Mouse (Mus musculus) stomach, embryonic 16.5 days (tissue): Measurements from ENCODE around the gene Pnmal1. TPM values are rescaled to one million over a fixed set of nuclear protein-coding genes. Genes with fewer than 3 reads are reported as not detected.
A peak's percentile ranks its signal among the peaks of the same experiment; 100 is the strongest.

Source experiments
- ATAC-seq: fragments of 200-750 bp; cut with Nextera tagmentation; 2 replicates; pipeline ENCODE4 v1.8.0; 2017; ENCODE audit warnings: moderate number of reproducible peaks, moderate TSS enrichment; ENCODE audit not compliant: insufficient read depth, low FRiP score
- H3K27ac ChIP-seq: fragments of 300-500 bp; sonication (generic); 2 replicates; pipeline ENCODE4 v1.5.1; 2014; ENCODE audit warnings: low read length
- H3K27me3 ChIP-seq: fragments of 300-500 bp; sonication (generic); 2 replicates; pipeline ENCODE4 v1.6.1; 2014; ENCODE audit warnings: low read length, control low read depth, mixed read lengths; ENCODE audit not compliant: control insufficient read depth, insufficient read depth
- H3K36me3 ChIP-seq: fragments of 300-500 bp; sonication (generic); 2 replicates; pipeline ENCODE4 v1.6.1; 2014; ENCODE audit warnings: low read length; ENCODE audit not compliant: control insufficient read depth, insufficient read depth
- H3K4me1 ChIP-seq: fragments of 300-500 bp; sonication (generic); 2 replicates; pipeline ENCODE4 v1.6.1; 2014; ENCODE audit warnings: low read length, control low read depth, mixed read lengths; ENCODE audit not compliant: control insufficient read depth, insufficient read depth
- H3K4me2 ChIP-seq: fragments of 300-500 bp; sonication (generic); 2 replicates; pipeline ENCODE4 v1.6.1; 2014; ENCODE audit warnings: low read depth, low read length, mixed read lengths
- H3K4me3 ChIP-seq: fragments of 300-500 bp; sonication (generic); replicated peaks from 2 replicates; pipeline ENCODE4 v1.5.1; 2014; ENCODE audit warnings: mild to moderate bottlenecking, low read length
- H3K9ac ChIP-seq: fragments of 300-500 bp; sonication (generic); 2 replicates; pipeline ENCODE4 v1.6.1; 2014; ENCODE audit warnings: low read length
- H3K9me3 ChIP-seq: fragments of 300-500 bp; sonication (generic); replicated peaks from 2 replicates; pipeline ENCODE4 v1.6.1; 2016; ENCODE audit warnings: low read length, control low read depth; ENCODE audit not compliant: control insufficient read depth
- WGBS: fragments of 180-500 bp; shearing (Covaris S2); extraction: QIAGEN DNeasy Blood & Tissue Kit; methylation state at CpG from one replicate; pipeline ENCODE4 v1.1.7; 2014; 5-methylcytosine and 5-hydroxymethylcytosine counted together
- polyA plus RNA-seq: library from polyadenylated mRNA; unstranded; fragments of >200 nt; fragmentation: Nextera tagmentation; extraction: Ambion mirVana; gene quantifications from 2 replicates; pipeline ENCODE4 v1.2.1, GENCODE M21; 2015

Gene Pnmal1
- polyA plus RNA-seq, 1 experiment from 2014 or later = 3.4 TPM

GRCm38 (mm10) chr7:16999650-17000049, 40.2 kb downstream of the Pnmal1 start:
- no peak overlapping the region for H3K27ac ChIP-seq
- no peaks in the 10 kb centered on the region for H3K27me3 ChIP-seq
- H3K4me2 ChIP-seq = no peak overlapping the region
- peaks cover 13% of the 10 kb centered on the region for H3K36me3 ChIP-seq
- peaks cover 41% of the 10 kb centered on the region for H3K4me1 ChIP-seq
- no peak overlapping the region for H3K4me3 ChIP-seq
- WGBS = 28% methylated on average over 4 of the region's 4 CpGs
- no peak overlapping the region for H3K9ac ChIP-seq
- H3K9me3 ChIP-seq = no peaks in the 10 kb centered on the region
- ATAC-seq = no peak

DNA sequence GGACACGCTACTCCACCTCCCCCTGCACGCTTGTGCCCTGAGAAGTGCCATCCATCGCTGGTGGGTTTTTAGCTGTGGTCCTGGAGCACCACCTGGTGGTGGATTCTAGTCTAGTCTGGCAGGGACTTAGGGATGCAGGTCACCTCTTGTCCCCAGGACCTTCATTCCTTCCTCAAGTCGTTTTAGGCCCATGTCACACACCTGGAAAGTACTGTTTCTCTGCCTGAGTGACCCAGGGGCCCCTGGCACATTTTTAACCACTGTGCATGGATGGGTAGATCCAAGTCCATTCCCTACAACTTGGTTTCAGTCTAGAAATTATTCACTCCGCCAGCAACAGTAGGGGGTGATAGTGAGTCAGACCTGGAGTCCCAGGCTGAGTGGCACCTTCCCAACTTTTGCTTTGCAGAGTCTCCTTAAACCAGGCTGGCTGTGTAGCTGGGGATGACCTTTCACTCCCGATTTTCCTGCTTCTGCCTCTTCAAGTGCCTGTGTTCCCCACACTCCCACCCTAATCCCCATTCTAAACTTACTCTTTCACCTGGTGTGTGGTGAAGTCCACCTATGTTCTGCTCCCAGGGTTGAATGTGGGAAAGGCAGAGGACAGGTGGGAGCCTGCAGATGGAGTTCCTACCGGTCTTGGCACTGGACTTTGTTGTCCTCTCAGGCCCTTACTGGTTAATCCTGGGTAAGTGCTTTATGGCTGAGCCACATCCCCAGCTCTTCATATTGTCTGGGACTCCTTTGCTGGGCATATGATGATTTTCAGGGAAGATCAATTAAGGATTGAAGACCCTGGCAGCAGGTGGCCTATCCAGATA, 43.1 kb downstream of the Pnmal1 start:
- Histone ChIP-seq H3K4me1 (peaks cover 13% of the 10 kb centered on the region; the same call in 1 of the 2 replicates), H3K9me3 (no peaks in the 10 kb centered on the region), H3K9ac (no peak overlapping the region), H3K4me2 (no peak overlapping the region), H3K4me3 (no peak overlapping the region), H3K36me3 (peaks cover 32% of the 10 kb centered on the region), H3K27me3 (no peaks in the 10 kb centered on the region), H3K27ac (peak overlapping the region; percentile 50)
- WGBS = 9% methylated on average over 7 of the region's 7 CpGs
- peak; percentile 52; the same call in 1 of the 2 replicates for ATAC-seq

GRCm38 (mm10) chr7:17003230-17003960, 43.9 kb downstream of the Pnmal1 start:
- no peaks in the 10 kb centered on the region for H3K27me3 ChIP-seq
- WGBS = 66% methylated on average over 7 of the region's 7 CpGs
- H3K36me3 ChIP-seq = peaks cover 28% of the 10 kb centered on the region
- peak; percentile 15 for ATAC-seq
- peak overlapping the region; percentile 50 for H3K27ac ChIP-seq
- H3K4me3 ChIP-seq = no peak overlapping the region
- H3K9ac ChIP-seq = no peak overlapping the region; the same call in 1 of the 2 replicates
- H3K4me1 ChIP-seq = 0 out of 2 replicates have a peak, but pooled peaks cover 8% of the 10 kb centered on the region
- no peak overlapping the region for H3K4me2 ChIP-seq
- H3K9me3 ChIP-seq = no peaks in the 10 kb centered on the region

- H3K27ac ChIP-seq = no peak overlapping the region
- no peak overlapping the region for H3K9ac ChIP-seq
- peaks cover 39% of the 10 kb centered on the region for H3K36me3 ChIP-seq
- H3K9me3 ChIP-seq = no peaks in the 10 kb centered on the region
- no peak overlapping the region for H3K4me3 ChIP-seq
- H3K27me3 ChIP-seq = no peaks in the 10 kb centered on the region
- ATAC-seq = no peak
- whole genome bisulfite sequencing = 71% methylated on average over 7 of the region's 7 CpGs
- H3K4me1 ChIP-seq = 0 out of 2 replicates have a peak, but pooled peaks cover 8% of the 10 kb centered on the region
- no peak overlapping the region for H3K4me2 ChIP-seq
These were observed 45.2 kb downstream of the Pnmal1 start for GRCm38 (mm10) chr7:17004716-17005115.

GRCm38 (mm10) chr7:17007300-17007699, 47.8 kb downstream of the Pnmal1 start:
- no peak overlapping the region for H3K4me3 ChIP-seq
- no peak overlapping the region for H3K9ac ChIP-seq
- 77% methylated on average over 4 of the region's 4 CpGs for WGBS
- H3K9me3 ChIP-seq = no peaks in the 10 kb centered on the region
- peaks cover 49% of the 10 kb centered on the region for H3K36me3 ChIP-seq
- H3K27me3 ChIP-seq = no peaks in the 10 kb centered on the region
- ATAC-seq = peak; percentile 27; the same call in 1 of the 2 replicates
- H3K4me1 ChIP-seq = 0 out of 2 replicates have a peak, but pooled peaks cover 3% of the 10 kb centered on the region
- H3K4me2 ChIP-seq = no peak overlapping the region
- no peak overlapping the region for H3K27ac ChIP-seq

GRCm38 (mm10) chr7:17009326-17010009, 50.0 kb downstream of the Pnmal1 start:
- Histone ChIP-seq H3K4me2 (no peak overlapping the region), H3K36me3 (peaks cover 62% of the 10 kb centered on the region), H3K27ac (no peak overlapping the region), H3K4me3 (no peak overlapping the region), H3K4me1 (no peaks in the 10 kb centered on the region), H3K9ac (no peak overlapping the region), H3K9me3 (no peaks in the 10 kb centered on the region), H3K27me3 (no peaks in the 10 kb centered on the region)
- ATAC-seq = no peak
- 88% methylated on average over 16 of the region's 16 CpGs for WGBS

- 90% methylated on average over 5 of the region's 5 CpGs for WGBS
- no peak overlapping the region for H3K9ac ChIP-seq
These were observed 50.5 kb downstream of the Pnmal1 start for GRCm38 (mm10) chr7:17010010-17010347.

GRCm38 (mm10) chr7:17011909-17012590, 52.6 kb downstream of the Pnmal1 start:
- Histone ChIP-seq H3K4me2 (no peak overlapping the region), H3K36me3 (peaks cover 43% of the 10 kb centered on the region), H3K4me3 (no peak overlapping the region), H3K9ac (no peak overlapping the region), H3K4me1 (peaks cover 3% of the 10 kb centered on the region), H3K27me3 (no peaks in the 10 kb centered on the region), H3K27ac (no peak overlapping the region), H3K9me3 (no peaks in the 10 kb centered on the region)
- ATAC-seq = no peak
- WGBS = 92% methylated on average over 7 of the region's 7 CpGs

More at GRCm38 (mm10) chr7:17010010-17010347, 50.5 kb downstream of the Pnmal1 start:
- H3K27ac ChIP-seq = no peak overlapping the region
- no peak overlapping the region for H3K4me2 ChIP-seq
- H3K4me1 ChIP-seq = no peaks in the 10 kb centered on the region
- no peaks in the 10 kb centered on the region for H3K9me3 ChIP-seq
- ATAC-seq = no peak
- H3K4me3 ChIP-seq = no peak overlapping the region
- H3K27me3 ChIP-seq = no peaks in the 10 kb centered on the region
- peaks cover 60% of the 10 kb centered on the region for H3K36me3 ChIP-seq
